Mouse (Mus musculus) layer of hippocampus, adult 11-12 months (tissue): Measurements from ENCODE around the gene Grik2.

Source experiments
- DNase-seq: peaks from one replicate; pipeline ENCODE4 v3.0.0; 2022; ENCODE audit warnings: low spot score

Gene Grik2

GRCm38 (mm10) chr10:49788381-49788906 lies at the start of gene Grik2:
TSS of gene Grik2 (minus strand) at chr10:49788766.
- DNase-seq: peak; percentile 83

- no peak for DNase-seq
Measured at GRCm38 (mm10) chr10:49834392-49834791, 45.8 kb upstream of the Grik2 start.

GRCm38 (mm10) chr10:49807276-49807675 lies 18.7 kb upstream of the Grik2 start:
- no peak for DNase-seq

- no peak for DNase-seq
Measured at GRCm38 (mm10) chr10:49801001-49801400, 12.4 kb upstream of the Grik2 start.

- DNase-seq: no peak
Measured at GRCm38 (mm10) chr10:49794129-49794528, 5.6 kb upstream of the Grik2 start.

GRCm38 (mm10) chr10:49790326-49790725 lies 1.8 kb upstream of the Grik2 start:
- DNase-seq: no peak

- no peak for DNase-seq
Measured at GRCm38 (mm10) chr10:49789711-49790110, 1.1 kb upstream of the Grik2 start.

GRCm38 (mm10) chr10:49788914-49789313 lies 348 bp upstream of the Grik2 start:
- no peak for DNase-seq

- DNase-seq: no peak
Measured at GRCm38 (mm10) chr10:49786630-49787029, 1.9 kb downstream of the Grik2 start.

- DNase-seq: no peak
Measured at GRCm38 (mm10) chr10:49785477-49785876, 3.1 kb downstream of the Grik2 start.

- DNase-seq: no peak
Measured at GRCm38 (mm10) chr10:49784831-49785230, 3.7 kb downstream of the Grik2 start.

- DNase-seq: peak; percentile 46
Measured at GRCm38 (mm10) chr10:49782741-49783691, 5.5 kb downstream of the Grik2 start.

- DNase-seq: no peak
Measured at GRCm38 (mm10) chr10:49782061-49782460, 6.5 kb downstream of the Grik2 start.

GRCm38 (mm10) chr10:49780430-49780829 lies 8.1 kb downstream of the Grik2 start:
- DNase-seq: peak; percentile 50

- DNase-seq: no peak
Measured at GRCm38 (mm10) chr10:49768897-49769296, 19.7 kb downstream of the Grik2 start.

GRCm38 (mm10) chr10:49767556-49767955 lies 21.0 kb downstream of the Grik2 start:
- DNase-seq: no peak

- no peak for DNase-seq
Measured at GRCm38 (mm10) chr10:49762607-49763006, 26.0 kb downstream of the Grik2 start.

- no peak for DNase-seq
Measured at GRCm38 (mm10) chr10:49751769-49752168, 36.8 kb downstream of the Grik2 start.

- DNase-seq: no peak
Measured at GRCm38 (mm10) chr10:49731841-49732240, 56.7 kb downstream of the Grik2 start.

GRCm38 (mm10) chr10:49723706-49724105 lies 64.9 kb downstream of the Grik2 start:
- no peak for DNase-seq

GRCm38 (mm10) chr10:49716856-49717255 lies 71.7 kb downstream of the Grik2 start:
- no peak for DNase-seq

GRCm38 (mm10) chr10:49709748-49710147 lies 78.8 kb downstream of the Grik2 start:
- DNase-seq: no peak

- no peak for DNase-seq
Measured at GRCm38 (mm10) chr10:49704446-49704845, 84.1 kb downstream of the Grik2 start.
